Mouse (Mus musculus) hindbrain, postnatal 0 days (tissue): ENCODE results near the gene Nccrp1. TPM values are rescaled to one million over a fixed set of nuclear protein-coding genes. Genes with fewer than 3 reads are reported as not detected.
A peak's percentile ranks its signal among the peaks of the same experiment; 100 is the strongest.

Source experiments
- ATAC-seq: fragments of 200-750 bp; cut with Nextera tagmentation; 2 replicates; pipeline ENCODE4 v1.8.0; 2017; ENCODE audit warnings: mild to moderate bottlenecking, moderate TSS enrichment, moderate library complexity
- DNase-seq: peaks from one replicate; pipeline ENCODE4 v3.0.0-alpha.2; 2015; ENCODE audit warnings: low spot score
- H3K27ac ChIP-seq: fragments of 300-500 bp; sonication (generic); 2 replicates; pipeline ENCODE4 v1.5.1; 2014; ENCODE audit warnings: mild to moderate bottlenecking
- H3K27me3 ChIP-seq: fragments of 300-500 bp; sonication (generic); 2 replicates; pipeline ENCODE4 v1.6.1; 2014; ENCODE audit warnings: low read length, mixed read lengths; ENCODE audit not compliant: insufficient read depth
- H3K36me3 ChIP-seq: fragments of 300-500 bp; sonication (generic); 2 replicates; pipeline ENCODE4 v1.6.1; 2014; ENCODE audit warnings: low read length, mixed read lengths; ENCODE audit not compliant: insufficient read depth
- H3K4me1 ChIP-seq: fragments of 300-500 bp; sonication (generic); 2 replicates; pipeline ENCODE4 v1.6.1; 2014; ENCODE audit warnings: antibody characterized with exemption, low read length, mixed read lengths; ENCODE audit not compliant: insufficient read depth
- H3K4me2 ChIP-seq: fragments of 300-500 bp; sonication (generic); 2 replicates; pipeline ENCODE4 v1.6.1; 2014; ENCODE audit warnings: low read depth, mild to moderate bottlenecking, low read length, moderate library complexity, mixed read lengths
- H3K4me3 ChIP-seq: fragments of 300-500 bp; sonication (generic); 2 replicates; pipeline ENCODE4 v1.5.1; 2014; ENCODE audit warnings: low read length
- H3K9ac ChIP-seq: fragments of 300-500 bp; sonication (generic); replicated peaks from 2 replicates; pipeline ENCODE4 v1.6.1; 2014; ENCODE audit warnings: mild to moderate bottlenecking, low read length, moderate library complexity, mixed read lengths
- H3K9me3 ChIP-seq: fragments of 300-500 bp; sonication (generic); 2 replicates; pipeline ENCODE4 v1.6.1; 2016; ENCODE audit warnings: low read length, mixed read lengths
- CTCF ChIP-seq: IDR thresholded peaks from 2 replicates; pipeline ENCODE4 v1.5.1; 2016; ENCODE audit warnings: antibody characterized with exemption, control low read depth, low read depth
- WGBS: fragments of 180-500 bp; shearing (Covaris S2); extraction: QIAGEN DNeasy Blood & Tissue Kit; methylation state at CpG from one replicate; pipeline ENCODE4 v1.1.7; 2014; 5-methylcytosine and 5-hydroxymethylcytosine counted together
- polyA plus RNA-seq: library from polyadenylated mRNA; unstranded; fragments of >200 nt; fragmentation: Nextera tagmentation; extraction: Ambion mirVana; gene quantifications from 2 replicates; pipeline ENCODE4 v1.2.1, GENCODE M21; 2015
- total RNA-seq: library from RNA; depleted of rRNA; stranded (reverse); fragments of >200 nt; gene quantifications from 2 replicates; pipeline ENCODE4 v1.2.3, GENCODE M21; 2014

The Nccrp1 gene
- total and polyA plus RNA-seq, 2 experiments from 2014 or later = 0.34 TPM; not detected in 1

- Histone ChIP-seq H3K4me3 (no peak overlapping the region), H3K9me3 (no peaks in the 10 kb centered on the region), H3K4me1 (no peaks in the 10 kb centered on the region), H3K4me2 (no peak overlapping the region), H3K27me3 (no peaks in the 10 kb centered on the region), H3K36me3 (peaks cover 21% of the 10 kb centered on the region), H3K27ac (no peak overlapping the region), H3K9ac (no peak overlapping the region)
- ATAC-seq (no peak), DNase-seq (no peak)
- WGBS = 95% methylated on average over 10 of the region's 10 CpGs
- TF ChIP-seq CTCF = no peak
Measured at GRCm38 (mm10) chr7:28560856-28561255, 13.8 kb upstream of the Nccrp1 start.

- Histone ChIP-seq H3K9me3 (no peaks in the 10 kb centered on the region), H3K27ac (no peak overlapping the region), H3K9ac (no peak overlapping the region), H3K27me3 (no peaks in the 10 kb centered on the region), H3K36me3 (peaks cover 13% of the 10 kb centered on the region), H3K4me1 (no peaks in the 10 kb centered on the region), H3K4me2 (no peak overlapping the region), H3K4me3 (no peak overlapping the region)
- no peak for TF ChIP-seq CTCF
- peak; percentile 25 for DNase-seq
- 46% methylated on average over 4 of the region's 4 CpGs for WGBS
- no peak for ATAC-seq
Measured at GRCm38 (mm10) chr7:28558486-28558885, 11.4 kb upstream of the Nccrp1 start.

- H3K4me2 ChIP-seq = no peak overlapping the region
- no peak overlapping the region for H3K9ac ChIP-seq
- no peak for DNase-seq
- H3K36me3 ChIP-seq = peaks cover 13% of the 10 kb centered on the region
- H3K4me3 ChIP-seq = no peak overlapping the region
- H3K9me3 ChIP-seq = no peaks in the 10 kb centered on the region
- TF ChIP-seq CTCF = no peak
- no peaks in the 10 kb centered on the region for H3K4me1 ChIP-seq
- WGBS = 76% methylated on average over 6 of the region's 6 CpGs
- H3K27me3 ChIP-seq = no peaks in the 10 kb centered on the region
- ATAC-seq = no peak
- H3K27ac ChIP-seq = no peak overlapping the region
Measured at GRCm38 (mm10) chr7:28557708-28558107, 10.7 kb upstream of the Nccrp1 start.

GRCm38 (mm10) chr7:28557069-28557468 is 10.0 kb upstream of the Nccrp1 start:
- H3K4me2 ChIP-seq = no peak overlapping the region
- no peak for TF ChIP-seq CTCF
- no peak overlapping the region for H3K4me3 ChIP-seq
- H3K9ac ChIP-seq = no peak overlapping the region
- H3K27me3 ChIP-seq = no peaks in the 10 kb centered on the region
- H3K27ac ChIP-seq = no peak overlapping the region
- 79% methylated on average over 5 of the region's 5 CpGs for WGBS
- ATAC-seq (no peak), DNase-seq (no peak)
- no peaks in the 10 kb centered on the region for H3K9me3 ChIP-seq
- H3K4me1 ChIP-seq = no peaks in the 10 kb centered on the region
- peaks cover 13% of the 10 kb centered on the region for H3K36me3 ChIP-seq

- DNase-seq (no peak), ATAC-seq (no peak)
- 24% methylated on average over 5 of the region's 5 CpGs for WGBS
- Histone ChIP-seq H3K4me1 (no peaks in the 10 kb centered on the region), H3K9ac (no peak overlapping the region), H3K4me3 (no peak overlapping the region), H3K4me2 (no peak overlapping the region), H3K9me3 (no peaks in the 10 kb centered on the region), H3K36me3 (peaks cover 8% of the 10 kb centered on the region), H3K27ac (no peak overlapping the region), H3K27me3 (no peaks in the 10 kb centered on the region)
- no peak for TF ChIP-seq CTCF
Measured at GRCm38 (mm10) chr7:28555939-28556535, 9.0 kb upstream of the Nccrp1 start.

GRCm38 (mm10) chr7:28553076-28553475 is 6.0 kb upstream of the Nccrp1 start:
- no peaks in the 10 kb centered on the region for H3K27me3 ChIP-seq
- no peak for DNase-seq
- H3K4me3 ChIP-seq = no peak overlapping the region
- no peak overlapping the region for H3K4me2 ChIP-seq
- 91% methylated on average over 6 of the region's 6 CpGs for WGBS
- no peaks in the 10 kb centered on the region for H3K9me3 ChIP-seq
- no peak overlapping the region for H3K27ac ChIP-seq
- H3K4me1 ChIP-seq = no peaks in the 10 kb centered on the region
- no peak for TF ChIP-seq CTCF
- H3K9ac ChIP-seq = no peak overlapping the region
- no peaks in the 10 kb centered on the region for H3K36me3 ChIP-seq
- no peak for ATAC-seq

GRCm38 (mm10) chr7:28547628-28548027 is 574 bp upstream of the Nccrp1 start:
- Histone ChIP-seq H3K27me3 (peaks cover 10% of the 10 kb centered on the region; the same call in 1 of the 2 replicates), H3K9me3 (no peaks in the 10 kb centered on the region), H3K4me2 (no peak overlapping the region), H3K36me3 (no peaks in the 10 kb centered on the region), H3K27ac (no peak overlapping the region), H3K9ac (no peak overlapping the region), H3K4me1 (no peaks in the 10 kb centered on the region), H3K4me3 (no peak overlapping the region)
- TF ChIP-seq CTCF = no peak
- 67% methylated on average over 7 of the region's 7 CpGs for WGBS
- ATAC-seq (no peak), DNase-seq (no peak)
